Mouse (Mus musculus): ENCODE data around the gene Vmn1r222. TPM values are rescaled to one million over a fixed set of nuclear protein-coding genes. Genes with fewer than 3 reads are reported as not detected.
"Not testable (repeated sequence)": the region's sequence is repeated elsewhere in the genome, so short reads cannot be mapped to it uniquely, and the experiment has no call there.

The Vmn1r222 gene
- polyA plus RNA-seq, 2 experiments = not detected

GRCm38 (mm10) chr13:23269681-23270080 lies 33.9 kb upstream of the Vmn1r222 start:
- H3K4me2 ChIP-seq (replicated peaks; ENCODE audit: low read depth, low read length, severe bottlenecking) = peak overlapping the region; percentile 35; the same call in 1 of the 2 replicates
- 30% methylated on average over 11 of the region's 11 CpGs for WGBS
- H3K27me3 ChIP-seq (ENCODE audit: control insufficient read depth, insufficient read depth, low read length) = no peaks in the 10 kb centered on the region
- no peak overlapping the region for H3K9ac ChIP-seq (ENCODE audit: low read depth, low read length, severe bottlenecking)
- no peaks in the 10 kb centered on the region for H3K9me3 ChIP-seq (ENCODE audit: control insufficient read depth, low read length)
- no peak overlapping the region for H3K27ac ChIP-seq (replicated peaks; ENCODE audit: low read depth, low read length)
- H3K36me3 ChIP-seq (ENCODE audit: control insufficient read depth, insufficient read depth, low read length) = no peaks in the 10 kb centered on the region
- peak overlapping the region; percentile 23 for H3K4me3 ChIP-seq (replicated peaks; ENCODE audit: low read length)
- DNase-seq (ENCODE audit: low spot score) (no peak), ATAC-seq (ENCODE audit: low FRiP score, low read depth) (no peak)
- no peaks in the 10 kb centered on the region for H3K4me1 ChIP-seq (ENCODE audit: control insufficient read depth, insufficient read depth, low read length)
- TF ChIP-seq POLR2A (IDR thresholded peaks at IDR 0.05; ENCODE audit: borderline replicate concordance, extremely low read depth, insufficient read depth, insufficient read length) = no peak

- H3K27me3 ChIP-seq (ENCODE audit: control insufficient read depth, insufficient read depth, low read length); ATAC-seq (ENCODE audit: low FRiP score, low read depth); H3K9me3 ChIP-seq (ENCODE audit: control insufficient read depth, low read length); H3K9ac ChIP-seq (ENCODE audit: low read depth, low read length, severe bottlenecking); H3K4me3 ChIP-seq (replicated peaks; ENCODE audit: low read length); H3K4me1 ChIP-seq (ENCODE audit: control insufficient read depth, insufficient read depth, low read length); H3K36me3 ChIP-seq (ENCODE audit: control insufficient read depth, insufficient read depth, low read length); H3K4me2 ChIP-seq (replicated peaks; ENCODE audit: low read depth, low read length, severe bottlenecking); H3K27ac ChIP-seq (replicated peaks; ENCODE audit: low read depth, low read length): not testable (repeated sequence)
- WGBS = 44% methylated on average over 4 of the region's 4 CpGs
- peak; percentile 10 for DNase-seq (ENCODE audit: low spot score)
These were observed 33.4 kb upstream of the Vmn1r222 start for GRCm38 (mm10) chr13:23269127-23269526.

- 80% methylated on average over 3 of the region's 3 CpGs for WGBS
These were observed 32.9 kb upstream of the Vmn1r222 start for GRCm38 (mm10) chr13:23268606-23269005.

GRCm38 (mm10) chr13:23258546-23259048 lies 22.9 kb upstream of the Vmn1r222 start:
- 95% methylated on average over 2 of the region's 2 CpGs for WGBS
- TF ChIP-seq POLR2A (IDR thresholded peaks at IDR 0.05; ENCODE audit: borderline replicate concordance, extremely low read depth, insufficient read depth, insufficient read length) = no peak

More at GRCm38 (mm10) chr13:23268606-23269005, 32.9 kb upstream of the Vmn1r222 start:
- not testable (repeated sequence) for H3K9ac ChIP-seq (ENCODE audit: low read depth, low read length, severe bottlenecking); H3K27ac ChIP-seq (replicated peaks; ENCODE audit: low read depth, low read length); H3K4me3 ChIP-seq (replicated peaks; ENCODE audit: low read length); H3K27me3 ChIP-seq (ENCODE audit: control insufficient read depth, insufficient read depth, low read length); ATAC-seq (ENCODE audit: low FRiP score, low read depth); H3K9me3 ChIP-seq (ENCODE audit: control insufficient read depth, low read length); H3K36me3 ChIP-seq (ENCODE audit: control insufficient read depth, insufficient read depth, low read length); H3K4me1 ChIP-seq (ENCODE audit: control insufficient read depth, insufficient read depth, low read length); H3K4me2 ChIP-seq (replicated peaks; ENCODE audit: low read depth, low read length, severe bottlenecking); DNase-seq (ENCODE audit: low spot score)

GRCm38 (mm10) chr13:23246834-23247233 lies 11.1 kb upstream of the Vmn1r222 start, which contains the start of gene Vmn1r223:
Gene Vmn1r223 (plus strand): TSS chr13:23247134.
- not testable (repeated sequence) for H3K9ac ChIP-seq (ENCODE audit: low read depth, low read length, severe bottlenecking); H3K36me3 ChIP-seq (ENCODE audit: control insufficient read depth, insufficient read depth, low read length); ATAC-seq (ENCODE audit: low FRiP score, low read depth); H3K4me3 ChIP-seq (replicated peaks; ENCODE audit: low read length); H3K27ac ChIP-seq (replicated peaks; ENCODE audit: low read depth, low read length); H3K9me3 ChIP-seq (ENCODE audit: control insufficient read depth, low read length); H3K27me3 ChIP-seq (ENCODE audit: control insufficient read depth, insufficient read depth, low read length); DNase-seq (ENCODE audit: low spot score); H3K4me2 ChIP-seq (replicated peaks; ENCODE audit: low read depth, low read length, severe bottlenecking); H3K4me1 ChIP-seq (ENCODE audit: control insufficient read depth, insufficient read depth, low read length)
- WGBS = 75% methylated on average over 1 of the region's 1 CpGs

More at GRCm38 (mm10) chr13:23258546-23259048, 22.9 kb upstream of the Vmn1r222 start:
- no peaks in the 10 kb centered on the region for H3K27me3 ChIP-seq (ENCODE audit: control insufficient read depth, insufficient read depth, low read length)
- H3K4me1 ChIP-seq (ENCODE audit: control insufficient read depth, insufficient read depth, low read length) = no peaks in the 10 kb centered on the region
- ATAC-seq (ENCODE audit: low FRiP score, low read depth) = no peak
- H3K27ac ChIP-seq (replicated peaks; ENCODE audit: low read depth, low read length) = no peak overlapping the region
- no peaks in the 10 kb centered on the region for H3K9me3 ChIP-seq (ENCODE audit: control insufficient read depth, low read length)
- no peak for DNase-seq (ENCODE audit: low spot score)
- no peaks in the 10 kb centered on the region for H3K36me3 ChIP-seq (ENCODE audit: control insufficient read depth, insufficient read depth, low read length)
- no peak overlapping the region for H3K4me3 ChIP-seq (replicated peaks; ENCODE audit: low read length)
- H3K9ac ChIP-seq (ENCODE audit: low read depth, low read length, severe bottlenecking) = no peak overlapping the region
- no peak overlapping the region for H3K4me2 ChIP-seq (replicated peaks; ENCODE audit: low read depth, low read length, severe bottlenecking)

- H3K4me2 ChIP-seq (replicated peaks; ENCODE audit: low read depth, low read length, severe bottlenecking); ATAC-seq (ENCODE audit: low FRiP score, low read depth); H3K9me3 ChIP-seq (ENCODE audit: control insufficient read depth, low read length); DNase-seq (ENCODE audit: low spot score); H3K36me3 ChIP-seq (ENCODE audit: control insufficient read depth, insufficient read depth, low read length); H3K4me1 ChIP-seq (ENCODE audit: control insufficient read depth, insufficient read depth, low read length); H3K27ac ChIP-seq (replicated peaks; ENCODE audit: low read depth, low read length); H3K9ac ChIP-seq (ENCODE audit: low read depth, low read length, severe bottlenecking); H3K27me3 ChIP-seq (ENCODE audit: control insufficient read depth, insufficient read depth, low read length); H3K4me3 ChIP-seq (replicated peaks; ENCODE audit: low read length): not testable (repeated sequence)
- 74% methylated on average over 2 of the region's 2 CpGs for WGBS
These were observed 21.9 kb downstream of the Vmn1r222 start, which contains the start of gene Vmn1r221 for GRCm38 (mm10) chr13:23213827-23214226. Gene Vmn1r221 (plus strand): TSS chr13:23214127.

GRCm38 (mm10) chr13:23203885-23204284 lies 31.9 kb downstream of the Vmn1r222 start:
- H3K4me2 ChIP-seq (replicated peaks; ENCODE audit: low read depth, low read length, severe bottlenecking); ATAC-seq (ENCODE audit: low FRiP score, low read depth); H3K9ac ChIP-seq (ENCODE audit: low read depth, low read length, severe bottlenecking); DNase-seq (ENCODE audit: low spot score); H3K4me1 ChIP-seq (ENCODE audit: control insufficient read depth, insufficient read depth, low read length); H3K36me3 ChIP-seq (ENCODE audit: control insufficient read depth, insufficient read depth, low read length); H3K4me3 ChIP-seq (replicated peaks; ENCODE audit: low read length); H3K27me3 ChIP-seq (ENCODE audit: control insufficient read depth, insufficient read depth, low read length); H3K27ac ChIP-seq (replicated peaks; ENCODE audit: low read depth, low read length); H3K9me3 ChIP-seq (ENCODE audit: control insufficient read depth, low read length): not testable (repeated sequence)
- WGBS = 57% methylated on average over 1 of the region's 1 CpGs
